Mouse (Mus musculus) macrophage (primary cell): Measurements from ENCODE around the gene Mdn1. TPM values are rescaled to one million over a fixed set of nuclear protein-coding genes. Genes with fewer than 3 reads are reported as not detected.

ENCODE experiments used
- H3K27ac ChIP-seq: fragments of 350-480 bp; formaldehyde crosslinking; 2 replicates; pipeline ENCODE4 v1.9.0; 2021
- H3K36me3 ChIP-seq: fragments of 350-480 bp; formaldehyde crosslinking; 2 replicates; pipeline ENCODE4 v1.9.0; 2021; ENCODE audit errors: inconsistent target
- H3K4me3 ChIP-seq: fragments of 350-480 bp; formaldehyde crosslinking; 2 replicates; pipeline ENCODE4 v1.9.0; 2021; ENCODE audit errors: inconsistent target
- H3K79me2 ChIP-seq: fragments of 350-480 bp; formaldehyde crosslinking; 2 replicates; pipeline ENCODE4 v1.9.0; 2021; ENCODE audit errors: inconsistent target
- WGBS: methylation state at CpG from one replicate; pipeline ENCODE4 v1.1.7; 2026; ENCODE audit warnings: inconsistent platforms; ENCODE audit not compliant: missing documents; 5-methylcytosine and 5-hydroxymethylcytosine counted together
- polyA plus RNA-seq: library from polyadenylated mRNA; stranded (reverse); fragments of 250-400 nt; gene quantifications from 3 replicates; pipeline ENCODE4 v1.2.4, GENCODE M21; 2018; ENCODE audit warnings: inconsistent platforms

Mdn1 gene
- polyA plus RNA-seq, 1 experiment from 2014 or later = 5.5 TPM

GRCm38 (mm10) chr4:32820676-32821075 lies 163.8 kb downstream of the Mdn1 start:
- Histone ChIP-seq H3K27ac (no peak overlapping the region), H3K79me2 (no peaks in the 10 kb centered on the region), H3K4me3 (no peak overlapping the region), H3K36me3 (no peaks in the 10 kb centered on the region)
- 97% methylated on average over 3 of the region's 3 CpGs for WGBS

GRCm38 (mm10) chr4:32824254-32824653 lies 167.3 kb downstream of the Mdn1 start:
- WGBS = 67% methylated on average over 8 of the region's 8 CpGs
- Histone ChIP-seq H3K27ac (no peak overlapping the region), H3K4me3 (no peak overlapping the region)

More at GRCm38 (mm10) chr4:32824254-32824653, 167.3 kb downstream of the Mdn1 start:
- Histone ChIP-seq H3K36me3 (no peaks in the 10 kb centered on the region), H3K79me2 (no peaks in the 10 kb centered on the region)

Other genes starting within 250 kb of the Mdn1 start
- not detected in 3 replicates for gene Gja10, start 54.4 kb upstream of the Mdn1 start, polyA plus RNA-seq
- 9.0 to 12.1 TPM (median 10.9 TPM) in 3 replicates for gene Casp8ap2, start 41.7 kb upstream of the Mdn1 start, polyA plus RNA-seq
- 44.4 to 56.9 TPM (median 53.5 TPM) in 3 replicates for gene Lyrm2, start 143.1 kb downstream of the Mdn1 start, polyA plus RNA-seq